Mouse (Mus musculus): ENCODE measurements around the gene Ccsap. TPM values are rescaled to one million over a fixed set of nuclear protein-coding genes. Genes with fewer than 3 reads are reported as not detected.

Ccsap gene
- polyA plus RNA-seq (2015; fragmentation: Nextera tagmentation; extraction: Ambion mirVana) = 6.4 and 7.4 TPM in 2 replicates

DNA sequence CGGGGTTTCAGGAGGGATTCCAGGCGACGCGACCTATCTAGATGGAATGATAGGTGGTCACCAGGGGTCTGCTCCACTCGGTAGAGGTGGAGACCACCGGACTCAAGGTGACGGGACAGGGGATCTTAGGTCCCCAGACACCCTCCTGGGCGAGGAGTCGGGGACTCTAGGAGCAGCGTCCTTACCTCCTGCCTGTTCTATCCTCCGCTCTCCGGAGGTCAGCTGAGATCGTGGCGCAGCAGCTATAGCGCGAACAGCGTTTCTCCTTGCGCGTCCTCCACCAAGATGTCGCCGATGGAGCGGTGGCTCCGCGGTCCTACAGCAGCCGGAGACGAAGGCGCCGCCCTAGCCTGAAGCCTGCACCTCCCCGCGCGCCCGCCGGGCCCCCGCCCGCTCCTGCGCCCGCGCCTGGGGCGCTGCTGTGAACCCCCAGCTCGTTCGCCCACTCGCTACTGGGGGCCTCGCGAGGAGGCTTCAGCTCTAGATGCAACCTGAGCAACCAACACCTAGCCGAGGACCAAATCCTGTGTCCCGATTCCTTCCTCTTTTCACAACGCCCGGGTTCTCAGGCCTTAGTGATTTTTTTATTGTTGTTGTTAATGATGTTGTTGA lies at the start of gene Ccsap:
TSS of gene Ccsap (minus strand) at position 562 of the 612 bp plus-strand sequence.
- H3K9ac ChIP-seq = peak within 1 kb of the TSS; percentile 85
- ATAC-seq = peak; percentile 72
- WGBS = 1% methylated on average over 48 of the region's 48 CpGs

DNA sequence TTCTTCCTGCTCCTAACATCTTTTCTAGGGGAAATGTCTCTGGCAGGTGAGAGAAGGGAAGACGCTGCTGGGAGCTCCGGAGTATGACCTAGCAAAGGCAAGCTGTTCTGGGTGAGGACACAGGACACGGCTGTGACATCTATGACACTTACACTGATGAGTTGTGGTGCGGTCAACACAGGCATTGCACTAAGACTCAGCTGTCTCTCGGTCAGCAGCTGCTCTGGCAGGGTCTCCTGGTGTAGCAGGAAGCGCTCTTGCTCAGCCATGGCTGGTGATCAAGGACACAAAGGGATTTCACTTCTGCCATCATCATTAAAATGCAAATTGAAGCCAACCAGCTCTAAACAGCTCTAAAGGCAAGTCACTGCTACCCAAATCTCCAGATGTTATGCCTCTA lies 47.6 kb upstream of the Ccsap start:
- Histone ChIP-seq H3K27ac (no peak overlapping the region), H3K4me1 (no peaks in the 10 kb centered on the region), H3K27me3 (no peaks in the 10 kb centered on the region), H3K36me3 (ENCODE audit: poor library complexity, severe bottlenecking) (peaks cover 93% of the 10 kb centered on the region), H3K9me3 (replicated peaks) (no peaks in the 10 kb centered on the region), H3K4me3 (no peak overlapping the region), H3K4me2 (no peak overlapping the region), H3K9ac (no peak overlapping the region)
- 90% methylated on average over 6 of the region's 6 CpGs for whole genome bisulfite sequencing
- ATAC-seq = no peak

More for the DNA sequence above, at the start of gene Ccsap:
- Histone ChIP-seq H3K36me3 (ENCODE audit: poor library complexity, severe bottlenecking) (no peaks in the 10 kb centered on the region), H3K4me1 (peaks cover 23% of the 10 kb centered on the region), H3K27ac (peak within 1 kb of the TSS; percentile 58), H3K27me3 (peaks cover 22% of the 10 kb centered on the region), H3K4me2 (peak within 1 kb of the TSS; percentile 84), H3K4me3 (peak within 1 kb of the TSS; percentile 92), H3K9me3 (replicated peaks) (no peaks in the 10 kb centered on the region)

DNA sequence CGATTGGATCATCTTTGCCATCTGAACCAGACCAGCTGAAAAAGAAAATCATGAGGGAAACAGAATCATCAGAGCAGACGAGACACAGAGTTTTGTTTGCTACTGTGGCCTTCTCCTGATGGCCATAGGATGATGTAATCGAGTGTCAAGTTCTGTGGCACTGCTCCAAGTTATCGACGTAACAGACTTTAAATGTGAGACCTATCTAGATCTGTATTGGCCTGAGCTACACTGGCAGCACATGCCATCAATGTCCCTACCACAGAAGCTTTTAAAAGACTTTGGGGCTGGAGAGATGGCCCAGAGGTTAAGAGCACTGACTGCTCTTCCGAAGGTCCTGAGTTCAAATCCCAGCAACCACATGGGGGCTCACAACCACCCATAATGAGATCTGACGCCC lies 42.6 kb upstream of the Ccsap start:
- ATAC-seq = no peak
- no peaks in the 10 kb centered on the region for H3K4me1 ChIP-seq
- no peak overlapping the region for H3K4me3 ChIP-seq
- H3K9ac ChIP-seq = no peak overlapping the region
- H3K4me2 ChIP-seq = no peak overlapping the region
- H3K27me3 ChIP-seq = no peaks in the 10 kb centered on the region
- WGBS = 84% methylated on average over 7 of the region's 7 CpGs
- no peak overlapping the region for H3K27ac ChIP-seq
- no peaks in the 10 kb centered on the region for H3K9me3 ChIP-seq (replicated peaks)
- H3K36me3 ChIP-seq (ENCODE audit: poor library complexity, severe bottlenecking) = peaks cover 76% of the 10 kb centered on the region

DNA sequence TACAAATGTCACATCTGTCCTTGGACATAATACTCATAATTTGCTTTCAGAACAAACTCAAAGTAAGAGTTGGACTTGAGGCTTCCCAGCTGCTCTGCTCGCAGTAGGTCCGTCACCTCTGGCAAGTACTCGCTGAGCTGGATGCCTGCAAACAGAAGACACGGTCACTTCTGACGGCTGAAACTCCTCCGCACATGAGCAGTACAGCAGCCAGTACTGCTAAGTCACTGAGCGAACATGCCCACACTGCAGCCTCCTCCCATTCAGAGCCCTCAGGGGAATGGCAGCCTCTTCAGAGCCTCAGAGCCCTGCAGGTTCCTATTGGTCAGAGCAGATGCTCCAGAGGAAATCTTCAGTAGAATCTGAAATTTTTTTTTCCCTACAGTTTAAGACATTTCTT lies 39.4 kb upstream of the Ccsap start:
- H3K4me2 ChIP-seq = no peak overlapping the region
- H3K27me3 ChIP-seq = peaks cover 18% of the 10 kb centered on the region
- no peak overlapping the region for H3K27ac ChIP-seq
- H3K9me3 ChIP-seq (replicated peaks) = no peaks in the 10 kb centered on the region
- H3K4me3 ChIP-seq = no peak overlapping the region
- peaks cover 48% of the 10 kb centered on the region for H3K36me3 ChIP-seq (ENCODE audit: poor library complexity, severe bottlenecking)
- no peaks in the 10 kb centered on the region for H3K4me1 ChIP-seq
- no peak overlapping the region for H3K9ac ChIP-seq
- WGBS = 85% methylated on average over 7 of the region's 7 CpGs
- ATAC-seq = no peak

DNA sequence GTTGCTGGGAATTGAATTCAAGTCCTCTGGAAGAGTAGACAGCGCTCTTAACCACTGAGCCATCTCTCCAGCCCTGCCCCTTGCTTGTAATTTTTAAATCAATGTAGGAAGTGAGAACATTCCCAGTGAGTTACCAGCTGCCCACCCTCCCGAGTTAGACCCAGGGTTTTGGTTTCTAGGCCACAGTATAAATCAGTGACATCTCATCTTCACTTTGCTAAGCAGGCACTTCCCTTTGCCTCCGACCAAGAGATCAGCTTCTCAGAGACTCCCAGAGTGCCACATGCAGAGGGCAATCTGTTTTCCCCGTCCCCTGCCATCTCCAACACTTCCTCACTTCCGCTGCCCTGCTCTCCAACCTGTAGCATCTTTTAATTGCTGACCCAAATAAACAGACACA lies 38.6 kb upstream of the Ccsap start:
- peaks cover 40% of the 10 kb centered on the region for H3K36me3 ChIP-seq (ENCODE audit: poor library complexity, severe bottlenecking)
- H3K4me3 ChIP-seq = no peak overlapping the region
- no peak overlapping the region for H3K9ac ChIP-seq
- H3K27ac ChIP-seq = no peak overlapping the region
- H3K9me3 ChIP-seq (replicated peaks) = no peaks in the 10 kb centered on the region
- ATAC-seq = no peak
- H3K27me3 ChIP-seq = peaks cover 25% of the 10 kb centered on the region
- H3K4me1 ChIP-seq = no peaks in the 10 kb centered on the region
- H3K4me2 ChIP-seq = no peak overlapping the region
- WGBS = 91% methylated on average over 5 of the region's 5 CpGs

DNA sequence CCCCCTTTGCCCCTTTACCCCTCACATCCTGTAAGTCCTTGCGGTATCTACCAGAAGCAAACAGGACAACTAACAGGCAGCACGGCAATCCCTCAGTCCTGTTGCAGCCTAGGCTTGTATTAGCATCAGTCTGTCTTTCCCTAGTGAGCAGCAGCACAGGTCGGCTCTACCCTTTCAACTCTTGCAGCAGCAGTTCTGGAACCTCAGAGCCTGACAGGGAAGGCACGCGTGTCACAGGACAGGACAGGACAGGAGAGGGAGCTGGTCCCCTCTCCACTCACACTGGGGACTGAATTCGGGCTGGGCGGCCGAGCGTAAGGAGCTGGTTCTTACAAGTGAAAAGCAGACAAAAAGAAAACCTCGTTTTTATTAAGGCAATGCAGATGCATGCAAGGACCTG lies 36.8 kb upstream of the Ccsap start:
- Histone ChIP-seq H3K4me3 (no peak overlapping the region), H3K9me3 (replicated peaks) (no peaks in the 10 kb centered on the region), H3K36me3 (ENCODE audit: poor library complexity, severe bottlenecking) (peaks cover 22% of the 10 kb centered on the region), H3K9ac (no peak overlapping the region), H3K4me1 (peaks cover 13% of the 10 kb centered on the region), H3K4me2 (no peak overlapping the region), H3K27me3 (peaks cover 44% of the 10 kb centered on the region), H3K27ac (no peak overlapping the region)
- no peak for ATAC-seq
- WGBS = 58% methylated on average over 10 of the region's 10 CpGs

DNA sequence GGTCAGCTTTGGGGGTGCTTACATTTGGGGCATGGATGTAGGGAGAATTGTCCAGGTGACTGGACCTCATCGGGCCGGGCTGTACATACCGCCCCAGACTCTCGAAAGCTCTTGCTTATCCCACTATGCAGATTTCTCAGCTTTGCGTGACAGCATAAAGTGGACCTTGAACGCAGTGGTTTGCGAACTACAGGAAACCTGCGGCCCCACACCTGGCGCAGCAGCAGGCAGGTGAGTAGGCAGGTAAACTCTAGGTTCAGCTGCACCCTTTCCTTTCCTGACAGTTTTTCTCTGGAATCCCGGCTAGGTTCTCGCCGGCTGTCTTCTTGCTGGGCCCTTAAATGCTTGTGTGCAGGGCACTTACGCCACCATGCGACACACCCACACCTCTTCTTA lies 36.4 kb upstream of the Ccsap start:
- Histone ChIP-seq H3K4me1 (peaks cover 17% of the 10 kb centered on the region), H3K4me3 (no peak overlapping the region), H3K27me3 (peaks cover 47% of the 10 kb centered on the region), H3K9me3 (replicated peaks) (no peaks in the 10 kb centered on the region), H3K27ac (no peak overlapping the region), H3K9ac (no peak overlapping the region), H3K36me3 (ENCODE audit: poor library complexity, severe bottlenecking) (peaks cover 18% of the 10 kb centered on the region), H3K4me2 (no peak overlapping the region)
- ATAC-seq = no peak
- 62% methylated on average over 14 of the region's 14 CpGs for WGBS

DNA sequence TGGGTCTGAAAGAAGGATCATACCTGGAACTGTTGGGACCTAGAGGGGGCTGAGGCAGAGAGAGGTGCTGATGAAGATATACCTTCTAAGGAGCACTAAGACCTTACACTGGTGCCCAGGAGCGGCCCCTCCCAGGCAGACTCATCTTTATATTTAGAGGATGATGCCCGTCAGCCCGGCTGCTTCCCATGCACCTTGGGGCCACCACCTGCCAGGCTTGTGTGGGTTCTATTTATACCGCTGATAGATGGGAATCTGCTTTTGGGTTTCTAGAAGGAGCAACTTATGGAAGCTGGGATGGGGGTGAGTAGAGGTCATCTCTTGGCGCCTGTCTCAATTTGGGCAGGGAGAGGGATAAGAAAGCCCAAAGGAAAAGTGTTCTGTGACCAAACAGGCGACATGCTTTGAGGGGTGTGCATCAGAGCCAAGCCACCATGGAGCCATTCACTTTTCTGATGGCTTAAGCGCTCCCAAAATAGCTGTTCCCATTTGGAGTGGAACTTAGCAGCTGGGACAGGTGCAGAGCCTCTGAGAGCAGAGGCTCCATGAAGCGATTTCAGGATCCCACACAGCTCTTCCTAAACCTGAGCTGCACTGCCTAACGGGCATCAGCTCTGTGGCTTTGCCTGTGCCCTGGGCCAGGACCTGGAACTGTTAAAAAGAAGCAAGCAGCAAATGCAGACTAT lies 35.8 kb upstream of the Ccsap start:
- Histone ChIP-seq H3K9ac (no peak overlapping the region), H3K4me2 (no peak overlapping the region), H3K4me3 (no peak overlapping the region), H3K4me1 (peaks cover 21% of the 10 kb centered on the region), H3K27me3 (peaks cover 52% of the 10 kb centered on the region), H3K27ac (no peak overlapping the region), H3K36me3 (ENCODE audit: poor library complexity, severe bottlenecking) (peaks cover 14% of the 10 kb centered on the region), H3K9me3 (replicated peaks) (no peaks in the 10 kb centered on the region)
- WGBS = 73% methylated on average over 9 of the region's 9 CpGs
- ATAC-seq = no peak

DNA sequence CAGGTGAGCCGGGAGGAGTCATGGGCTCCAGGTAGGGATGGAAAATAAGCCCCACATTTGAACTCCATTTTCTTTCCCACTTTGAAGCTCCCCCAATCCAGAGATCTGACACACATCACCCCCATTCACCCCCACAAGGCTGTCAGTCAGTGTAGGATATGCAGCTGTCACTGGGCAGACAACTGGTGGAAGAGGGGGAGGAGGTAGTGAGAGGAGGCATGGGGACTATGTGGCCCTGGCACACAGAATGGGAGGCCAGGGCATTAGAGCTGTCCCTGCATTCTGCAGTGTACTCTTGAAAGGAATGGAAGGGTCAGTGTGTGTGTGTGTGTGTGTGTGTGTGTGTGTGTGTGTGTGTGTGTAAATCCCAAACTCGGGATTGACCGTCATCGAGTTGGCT lies 35.2 kb upstream of the Ccsap start:
- H3K4me1 ChIP-seq = peaks cover 21% of the 10 kb centered on the region
- 87% methylated on average over 4 of the region's 4 CpGs for WGBS
- no peaks in the 10 kb centered on the region for H3K9me3 ChIP-seq (replicated peaks)
- no peak overlapping the region for H3K27ac ChIP-seq
- H3K4me3 ChIP-seq = no peak overlapping the region
- peaks cover 8% of the 10 kb centered on the region for H3K36me3 ChIP-seq (ENCODE audit: poor library complexity, severe bottlenecking)
- H3K9ac ChIP-seq = no peak overlapping the region
- no peak for ATAC-seq
- no peak overlapping the region for H3K4me2 ChIP-seq
- peaks cover 58% of the 10 kb centered on the region for H3K27me3 ChIP-seq

DNA sequence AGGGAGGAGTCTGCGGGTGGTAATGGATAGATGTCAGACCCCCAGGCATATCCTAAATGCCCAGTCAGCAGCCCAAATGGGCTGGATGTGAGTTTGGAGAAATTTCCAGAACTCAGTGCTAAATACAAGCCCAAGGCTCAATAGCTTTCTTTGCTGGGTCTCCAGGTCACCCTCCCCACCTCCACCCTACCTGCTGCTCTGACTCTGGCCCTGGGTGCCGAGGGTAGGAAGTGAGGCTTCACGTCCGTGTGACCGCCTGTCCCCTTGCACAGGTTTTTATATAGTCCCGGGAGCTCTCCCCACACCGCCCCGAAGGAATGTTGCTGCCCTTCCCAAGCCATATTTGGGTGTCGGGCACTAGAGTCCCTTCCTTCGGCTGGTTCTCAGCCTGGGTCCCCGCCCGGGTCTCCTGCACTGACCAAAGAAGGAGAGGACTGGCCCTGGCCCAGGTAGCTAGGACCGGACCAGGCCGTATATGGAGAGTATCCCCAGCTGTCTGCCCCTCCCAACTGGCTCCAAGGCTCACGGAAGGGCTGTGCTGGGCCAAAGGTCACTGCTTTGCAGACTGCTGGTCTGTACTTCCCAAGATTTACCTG lies 34.6 kb upstream of the Ccsap start, which contains the start of gene Acta1:
TSS of gene Acta1 (minus strand) at position 250 of the 596 bp plus-strand sequence.
- 26% methylated on average over 15 of the region's 15 CpGs for WGBS
- ATAC-seq = no peak
- H3K4me3 ChIP-seq = no peak within 1 kb of the TSS
- peaks cover 3% of the 10 kb centered on the region; the same call in 1 of the 2 replicates for H3K36me3 ChIP-seq (ENCODE audit: poor library complexity, severe bottlenecking)
- no peak within 1 kb of the TSS for H3K27ac ChIP-seq
- H3K4me1 ChIP-seq = peaks cover 21% of the 10 kb centered on the region
- H3K9ac ChIP-seq = no peak within 1 kb of the TSS
- no peak within 1 kb of the TSS for H3K4me2 ChIP-seq
- H3K9me3 ChIP-seq (replicated peaks) = no peaks in the 10 kb centered on the region
- peaks cover 64% of the 10 kb centered on the region for H3K27me3 ChIP-seq

DNA sequence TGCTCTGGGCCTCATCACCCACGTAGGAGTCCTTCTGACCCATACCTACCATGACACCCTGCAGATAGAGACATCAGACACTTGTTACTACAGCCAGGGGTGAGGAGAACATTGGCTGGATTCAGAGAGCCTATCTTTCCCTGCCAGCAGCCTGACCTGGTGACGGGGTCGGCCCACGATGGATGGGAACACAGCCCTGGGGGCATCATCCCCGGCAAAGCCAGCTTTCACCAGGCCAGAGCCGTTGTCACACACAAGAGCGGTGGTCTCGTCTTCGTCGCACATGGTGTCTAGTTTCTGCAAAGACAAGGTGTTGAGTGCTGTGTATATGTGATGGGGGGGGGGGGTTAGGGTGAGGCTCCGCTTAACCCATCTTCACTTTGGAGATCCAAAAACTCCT lies 33.4 kb upstream of the Ccsap start:
- Histone ChIP-seq H3K9me3 (replicated peaks) (no peaks in the 10 kb centered on the region), H3K4me1 (peaks cover 21% of the 10 kb centered on the region), H3K27me3 (peaks cover 75% of the 10 kb centered on the region), H3K4me3 (no peak overlapping the region), H3K27ac (no peak overlapping the region), H3K4me2 (no peak overlapping the region), H3K9ac (no peak overlapping the region), H3K36me3 (ENCODE audit: poor library complexity, severe bottlenecking) (no peaks in the 10 kb centered on the region)
- ATAC-seq = no peak
- WGBS = 78% methylated on average over 11 of the region's 11 CpGs

DNA sequence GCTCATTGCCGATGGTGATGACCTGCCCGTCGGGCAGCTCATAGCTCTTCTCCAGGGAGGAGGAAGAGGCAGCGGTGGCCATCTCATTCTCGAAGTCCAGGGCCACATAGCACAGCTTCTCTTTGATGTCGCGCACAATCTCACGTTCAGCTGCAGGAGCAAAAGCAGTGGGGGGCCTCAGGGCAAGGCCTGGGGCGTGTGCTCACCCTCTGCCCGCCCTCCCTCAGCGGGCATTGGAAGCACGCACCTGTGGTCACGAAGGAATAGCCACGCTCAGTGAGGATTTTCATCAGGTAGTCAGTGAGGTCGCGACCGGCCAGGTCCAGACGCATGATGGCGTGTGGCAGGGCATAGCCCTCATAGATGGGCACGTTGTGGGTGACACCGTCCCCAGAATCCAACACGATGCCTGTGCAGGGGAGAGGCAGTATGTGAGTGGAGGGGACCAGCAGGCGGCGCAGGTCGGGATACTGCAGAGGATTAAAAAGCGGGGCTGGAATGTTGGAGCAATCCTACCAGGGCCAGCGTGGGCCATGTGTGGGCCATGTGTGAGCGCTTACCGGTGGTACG lies 32.7 kb upstream of the Ccsap start:
- Histone ChIP-seq H3K4me3 (peak overlapping the region; percentile 46), H3K27ac (no peak overlapping the region), H3K9ac (peak overlapping the region; percentile 68), H3K27me3 (peaks cover 76% of the 10 kb centered on the region), H3K4me1 (peaks cover 21% of the 10 kb centered on the region), H3K4me2 (peak overlapping the region; percentile 72), H3K36me3 (ENCODE audit: poor library complexity, severe bottlenecking) (no peaks in the 10 kb centered on the region), H3K9me3 (replicated peaks) (no peaks in the 10 kb centered on the region)
- peak; percentile 25; the same call in 1 of the 2 replicates for ATAC-seq
- 10% methylated on average over 30 of the region's 30 CpGs for WGBS
